Mouse (Mus musculus) thymus, adult 2 months (tissue): ENCODE measurements at regions not wholly inside any gene's neighbourhood (a gene's known extent, or its start where the extent isn't known, plus 50 kb on each side); places are given as distances from the start of the nearest gene placed in this dataset.

ENCODE experiments used
- CTCF ChIP-seq: fragments of 200-500 bp; IDR thresholded peaks from 2 replicates; pipeline ENCODE4 v1.5.1; 2012; ENCODE audit warnings: mild to moderate bottlenecking, control low read depth, low read length, moderate library complexity, borderline replicate concordance; ENCODE audit not compliant: control insufficient read depth, poor library complexity, insufficient read depth; ENCODE audit errors: extremely low read depth
- POLR2A ChIP-seq: fragments of 200-500 bp; IDR thresholded peaks from 2 replicates; pipeline ENCODE4 v1.6.1; 2012; ENCODE audit warnings: mild to moderate bottlenecking, low read length, control low read depth, moderate library complexity; ENCODE audit not compliant: control insufficient read depth, poor library complexity, insufficient read depth; ENCODE audit errors: extremely low read depth

DNA sequence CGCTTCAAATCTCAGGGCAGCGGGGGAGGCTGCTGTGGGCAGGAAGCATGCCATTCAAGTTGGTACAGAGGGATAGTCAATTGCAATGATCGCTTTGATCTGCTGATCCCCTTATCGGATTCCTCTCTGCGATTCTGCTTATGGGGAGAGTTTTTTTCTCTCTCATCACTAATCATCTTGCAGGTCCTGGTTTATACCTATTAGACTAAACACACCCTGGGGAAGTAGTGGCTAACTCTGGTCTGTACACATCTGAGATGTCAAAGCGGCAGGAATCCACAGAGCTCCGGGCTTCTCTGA, 107.1 kb upstream of the Nebl start:
- TF ChIP-seq CTCF (no peak), POLR2A (no peak)
